In the genomic region with DNA sequence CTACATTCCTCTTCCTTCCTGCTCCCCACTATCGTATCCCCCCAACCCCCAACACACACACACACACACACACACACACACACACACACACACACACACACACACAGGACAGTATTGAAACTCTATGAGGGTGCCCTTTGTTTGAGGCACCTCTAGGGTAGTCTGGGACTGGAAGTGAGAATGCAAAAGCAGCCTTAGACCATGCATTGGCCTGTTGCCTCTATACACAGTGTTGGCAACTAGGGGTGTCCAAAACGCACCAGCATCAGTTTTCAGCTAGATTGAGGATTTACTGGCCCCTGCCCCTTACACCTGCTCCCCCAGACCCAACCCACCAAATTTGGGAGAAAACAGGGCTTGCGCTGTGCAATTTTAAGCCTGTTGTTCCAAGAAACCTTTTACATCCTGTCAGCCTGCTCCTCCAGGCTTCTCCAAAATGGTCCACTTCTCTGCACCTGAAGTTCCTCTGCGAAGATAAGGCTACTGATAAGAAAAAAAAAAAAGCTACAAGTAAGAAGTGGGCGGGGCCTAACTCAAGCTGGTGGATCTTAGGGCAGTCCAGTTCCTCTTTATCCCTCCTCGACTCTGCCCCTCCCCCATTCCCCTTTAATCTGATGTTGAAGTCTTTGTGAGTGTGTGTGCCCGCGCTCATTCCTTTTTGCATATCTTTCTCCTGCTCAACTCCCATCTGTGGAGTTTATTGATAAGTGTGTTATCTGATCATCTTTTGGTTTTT, we compare ENCODE assay signal across 8 mouse cellular contexts. TPM values are rescaled to one million over a fixed set of nuclear protein-coding genes. Genes with fewer than 3 reads are reported as not detected.
DNase-seq lines count a peak whose midpoint lies in the region; ATAC-seq and TF ChIP-seq lines count a peak whose summit lies in the region.

No protein-coding gene starts in this region.

- H3K4me1 ChIP-seq in kidney, embryonic 15.5 days, result peaks cover 14% of the 10 kb centered on the region; the same call in 1 of the 2 replicates
- peaks cover 7% of the 10 kb centered on the region for H3K4me1 ChIP-seq in cerebellum, adult 2 months (ENCODE audit: control insufficient read depth, insufficient read depth, low read length)
- peaks cover 28% of the 10 kb centered on the region for H3K4me1 ChIP-seq in midbrain, embryonic 10.5 days

- TF ChIP-seq POLR2A in cerebellum, adult 2 months (IDR thresholded peaks at IDR 0.05; ENCODE audit: borderline replicate concordance, insufficient read depth, low read length), result no peak

- H3K9me3 ChIP-seq in kidney, embryonic 15.5 days (replicated peaks), result no peaks in the 10 kb centered on the region
- no peaks in the 10 kb centered on the region; the same call in 1 of the 2 replicates for H3K9me3 ChIP-seq in midbrain, embryonic 10.5 days (replicated peaks)

- H3K4me3 ChIP-seq in kidney, embryonic 15.5 days (replicated peaks), result peak overlapping the region; percentile 54
- H3K4me3 ChIP-seq in cerebellum, adult 2 months (replicated peaks; ENCODE audit: insufficient read depth, low read depth, low read length), result peak overlapping the region; percentile 98
- peak overlapping the region; percentile 60 for H3K4me3 ChIP-seq in midbrain, embryonic 10.5 days

- DNase-seq in kidney, adult 9 months, result no peak
- DNase-seq in cerebellum, adult 2 months, result peak in 1 of 2 experiments; percentile 41
- DNase-seq in heart, adult 9 months (ENCODE audit: low spot score in 2 of 2), result peak; percentile 6 to 22
- DNase-seq in kidney, postnatal 4 days, result peak; percentile 19 to 39
- DNase-seq in midbrain, embryonic 10.5 days (ENCODE audit: low spot score), result peak; percentile 47
- DNase-seq in testis, postnatal 14 days (ENCODE audit: low spot score), result peak; percentile 11
- no peak for DNase-seq in gastrocnemius, postnatal 10 days

- H3K36me3 ChIP-seq in kidney, embryonic 15.5 days, result no peaks in the 10 kb centered on the region
- H3K36me3 ChIP-seq in midbrain, embryonic 10.5 days, result no peaks in the 10 kb centered on the region

- H3K9ac ChIP-seq in kidney, embryonic 15.5 days, result no peak overlapping the region

- WGBS in kidney, embryonic 15.5 days, result 38% methylated on average over 7 of the region's 8 CpGs
- 32% methylated on average over 8 of the region's 8 CpGs for WGBS in cerebellum, adult 2 months
- WGBS in midbrain, embryonic 10.5 days, result 26% methylated on average over 8 of the region's 8 CpGs

- ATAC-seq in kidney, embryonic 15.5 days (replicated peaks; ENCODE audit: low FRiP score), result no peak; the same call in 1 of the 2 replicates

- peak overlapping the region; percentile 77 for H3K4me2 ChIP-seq in kidney, embryonic 15.5 days

- TF ChIP-seq CTCF in cerebellum, adult 2 months (IDR thresholded peaks at IDR 0.05; ENCODE audit: borderline replicate concordance, insufficient read depth, low read depth, low read length), result no peak

- peaks cover 57% of the 10 kb centered on the region for H3K27me3 ChIP-seq in kidney, embryonic 15.5 days
- H3K27me3 ChIP-seq in cerebellum, adult 2 months (ENCODE audit: control insufficient read depth, insufficient read depth, low read length), result no peaks in the 10 kb centered on the region
- peaks cover 53% of the 10 kb centered on the region for H3K27me3 ChIP-seq in midbrain, embryonic 10.5 days (ENCODE audit: low read depth, poor library complexity, severe bottlenecking)

- no peak overlapping the region for H3K27ac ChIP-seq in kidney, embryonic 15.5 days
- H3K27ac ChIP-seq in cerebellum, adult 2 months (ENCODE audit: insufficient read depth, low read length), result peak overlapping the region; percentile 90
- H3K27ac ChIP-seq in midbrain, embryonic 10.5 days (replicated peaks), result peak overlapping the region; percentile 89

RNA-seq across cellular contexts. Expression of a gene that starts 2.6 kb away (rescaled TPM):
- 2.1 and 2.8 TPM in 2 replicates for polyA plus RNA-seq in kidney, embryonic 15.5 days (2015; fragmentation: Nextera tagmentation; extraction: Ambion mirVana)
- 23.7 and 29.1 TPM in 2 replicates for polyA plus RNA-seq in cerebellum, adult 2 months (2012; rRNA removed)
- 2.4 and 4.1 TPM in 2 replicates for polyA plus RNA-seq in midbrain, embryonic 10.5 days (2016; fragmentation: Nextera tagmentation; extraction: Ambion mirVana)
- total RNA-seq in gastrocnemius, postnatal 10 days (2021), result 1 to 10 TPM; 4.6 to 5.8 TPM

Comparison
In these comparisons a context has a peak if more than half of its experiments do, and no peak if none do; other contexts are left out.
1. DNase-seq: peak in heart, adult 9 months (2 of 2), kidney, postnatal 4 days (2 of 2), midbrain, embryonic 10.5 days (single experiment) and testis, postnatal 14 days (single experiment); none in kidney, adult 9 months (single experiment) and gastrocnemius, postnatal 10 days (single experiment).
2. Peak in every context shown above with its lines, with median percentiles within 50 percentile points of each other: H3K4me3 ChIP-seq.